Mouse (Mus musculus): ENCODE measurements around the gene Gk5. TPM values are rescaled to one million over a fixed set of nuclear protein-coding genes. Genes with fewer than 3 reads are reported as not detected.
"Not testable (repeated sequence)": the region's sequence is repeated elsewhere in the genome, so short reads cannot be mapped to it uniquely, and the experiment has no call there.

Gk5 gene
- 0.91 and 1.9 TPM in 2 replicates for total RNA-seq (2017)

DNA sequence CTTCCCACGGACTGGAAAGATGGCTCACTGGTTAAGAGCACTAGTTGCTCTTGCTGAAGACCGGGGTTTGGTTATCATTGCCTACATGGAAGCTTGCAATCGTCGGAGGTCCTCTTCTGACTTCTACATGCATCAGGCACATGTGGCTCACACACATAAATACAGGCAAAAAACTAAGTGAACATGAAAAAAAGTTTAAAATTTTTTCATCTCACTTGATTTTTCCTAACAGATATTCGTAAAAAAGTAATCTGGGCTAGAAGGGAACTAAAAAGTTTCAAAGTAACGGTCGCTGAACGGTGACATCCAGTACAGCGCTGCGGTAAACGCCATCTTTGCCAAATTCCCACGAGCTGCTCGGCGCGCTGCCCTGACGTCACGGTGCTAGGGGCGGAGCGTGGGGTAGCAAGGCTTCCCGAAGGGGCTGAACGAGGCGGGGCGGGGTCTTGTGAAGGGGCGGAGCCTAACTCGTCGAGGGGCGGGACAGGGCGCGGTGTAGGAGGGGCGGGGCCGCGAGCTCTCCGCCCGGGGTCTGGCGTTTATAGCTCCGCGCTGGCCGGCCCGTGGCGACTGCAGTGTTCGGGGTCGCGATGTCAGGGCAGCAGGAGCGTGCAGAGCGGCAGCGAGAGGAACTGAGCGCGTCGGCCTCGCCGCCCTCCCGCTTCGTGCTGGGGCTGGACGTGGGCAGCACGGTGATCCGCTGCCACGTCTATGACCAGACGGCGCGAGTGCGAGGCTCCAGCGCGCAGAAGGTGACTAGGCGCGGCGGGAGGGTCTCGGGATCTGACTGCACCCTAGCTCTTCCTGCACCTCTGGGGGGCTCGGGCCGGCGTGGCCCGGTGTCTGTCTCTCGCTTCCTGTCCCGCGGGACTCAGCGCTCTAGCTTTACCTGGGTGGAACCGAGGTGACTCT, at the start of gene Gk5:
Gk5 (plus strand) TSS at position 502 of the 912 bp plus-strand sequence.
- ATAC-seq (replicated peaks; ENCODE audit: low read depth, poor library complexity, severe bottlenecking), result peak; percentile 96

DNA sequence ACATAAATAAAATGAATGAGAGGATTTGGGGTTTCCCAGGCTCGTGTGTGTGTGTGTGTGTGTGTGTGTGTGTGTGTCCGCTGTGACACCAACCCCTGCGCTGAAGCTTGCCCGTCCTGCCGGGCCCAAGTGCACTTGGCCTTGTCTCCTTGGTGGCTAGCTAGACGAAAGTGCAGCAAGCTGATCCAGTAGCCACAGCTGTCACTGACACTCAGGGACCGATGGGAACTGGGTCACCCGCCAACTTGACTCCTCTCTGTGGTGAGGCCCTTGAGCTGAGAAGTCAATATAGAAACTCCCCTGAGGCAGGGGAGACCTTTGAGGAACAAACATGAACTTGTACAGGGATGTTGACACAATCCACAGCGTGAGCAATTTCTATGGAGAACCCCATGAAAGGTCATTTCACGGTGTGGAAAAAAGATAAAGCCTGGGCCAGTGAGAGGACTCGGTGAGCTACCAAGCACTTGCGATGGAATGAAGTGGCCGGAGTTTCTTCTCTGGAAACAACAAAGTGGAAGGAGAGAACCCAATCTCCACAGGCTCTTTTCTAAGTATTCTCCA, 40.3 kb upstream of the Gk5 start:
- no peak for ATAC-seq (replicated peaks; ENCODE audit: low read depth, poor library complexity, severe bottlenecking)

DNA sequence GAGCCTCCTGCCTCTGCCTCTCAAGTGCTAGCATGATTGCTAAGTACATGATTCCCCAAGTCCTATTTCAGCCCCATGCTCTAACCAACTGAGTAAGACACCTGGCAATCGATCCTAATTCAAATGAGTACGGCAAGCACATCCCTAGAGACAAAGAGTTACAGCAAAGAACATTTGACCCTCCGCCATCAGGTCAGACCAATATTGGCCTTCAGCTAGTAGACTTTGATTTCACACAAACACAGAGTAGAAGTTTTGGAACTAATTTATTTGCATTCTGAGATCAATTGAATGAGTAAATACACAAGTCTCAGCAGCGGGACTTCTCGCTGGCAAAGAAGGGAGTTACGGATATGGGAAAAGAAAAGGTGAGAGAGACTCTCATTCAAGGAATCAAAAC, 33.9 kb upstream of the Gk5 start:
- ATAC-seq (replicated peaks; ENCODE audit: low read depth, poor library complexity, severe bottlenecking), result no peak

DNA sequence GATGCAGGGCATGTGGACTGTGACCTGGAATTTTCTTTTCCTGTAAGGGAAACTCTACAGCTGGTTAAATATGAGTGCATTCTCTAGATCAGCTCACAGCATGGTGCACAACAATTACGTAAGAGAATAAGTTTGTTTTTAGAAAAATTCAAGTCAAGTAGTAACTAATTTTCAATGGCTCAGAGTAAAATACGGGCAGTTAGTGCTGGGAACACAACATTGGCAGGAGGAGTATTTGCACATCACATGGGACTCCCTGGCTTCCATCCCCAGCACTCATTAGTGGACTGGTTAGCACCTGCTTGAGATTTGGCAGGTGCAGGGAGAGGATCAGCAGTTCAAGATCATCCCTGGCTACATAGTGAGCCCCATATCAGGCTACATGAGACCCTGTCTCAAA, 31.5 kb upstream of the Gk5 start:
- ATAC-seq (replicated peaks; ENCODE audit: low read depth, poor library complexity, severe bottlenecking), result no peak

DNA sequence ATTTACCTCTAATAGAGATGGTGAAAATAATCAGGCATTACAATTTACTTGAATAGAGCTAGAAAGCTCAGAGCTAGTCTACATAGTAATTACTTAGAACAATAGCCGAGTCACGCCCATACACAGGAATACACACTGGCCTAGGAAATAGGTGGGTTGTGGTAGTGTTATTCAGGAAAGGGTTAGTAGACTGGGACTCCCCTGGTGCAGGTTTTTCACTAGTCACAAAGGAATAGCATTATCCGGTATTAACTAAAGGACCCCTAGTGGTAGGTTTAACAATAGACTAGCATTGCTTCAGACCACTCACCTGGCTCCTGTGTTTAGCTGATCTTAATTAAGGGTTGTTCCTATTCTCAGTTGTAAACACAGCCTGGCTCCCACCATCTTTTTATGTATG, 30.7 kb upstream of the Gk5 start:
- not testable (repeated sequence) for ATAC-seq (replicated peaks; ENCODE audit: low read depth, poor library complexity, severe bottlenecking)

DNA sequence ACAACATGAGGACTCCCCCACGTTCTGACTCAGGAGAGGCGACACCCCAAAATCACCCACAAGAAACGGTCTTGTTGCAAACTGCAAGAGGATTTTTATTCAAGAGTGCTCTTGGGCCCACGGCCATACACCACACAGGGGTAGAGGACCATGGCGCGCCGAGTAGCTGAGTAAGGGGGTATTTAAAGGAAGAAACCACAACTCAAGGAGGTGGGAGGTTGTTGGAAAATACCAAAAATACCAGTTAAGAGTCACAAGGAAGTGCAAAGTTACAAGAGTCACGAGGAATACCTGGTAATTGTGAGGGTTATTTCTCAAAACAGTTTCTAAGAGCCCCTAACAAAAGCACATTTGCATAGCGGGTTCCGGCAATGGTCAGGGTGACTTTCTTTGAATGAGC, 26.5 kb upstream of the Gk5 start:
- ATAC-seq (replicated peaks; ENCODE audit: low read depth, poor library complexity, severe bottlenecking), result not testable (repeated sequence)

DNA sequence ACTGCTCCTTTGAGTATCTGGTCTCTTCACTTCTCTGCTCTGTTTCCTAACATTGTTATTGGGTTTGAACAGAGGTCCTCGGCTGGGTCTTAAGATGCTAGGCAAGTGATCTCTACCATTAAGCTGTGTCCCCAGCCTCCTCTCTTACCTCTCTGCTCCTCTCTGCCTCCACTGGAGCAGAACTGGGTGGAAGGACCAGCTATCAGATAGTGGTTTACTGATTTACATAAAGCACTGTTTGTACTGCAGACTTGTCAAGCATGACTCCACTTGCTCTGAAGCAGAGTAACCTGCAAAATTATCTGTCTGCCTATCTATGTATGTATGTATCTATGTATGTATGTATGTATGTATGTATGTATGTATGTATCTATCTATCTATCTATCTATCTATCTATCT, 25.9 kb upstream of the Gk5 start:
- ATAC-seq (replicated peaks; ENCODE audit: low read depth, poor library complexity, severe bottlenecking), result no peak

DNA sequence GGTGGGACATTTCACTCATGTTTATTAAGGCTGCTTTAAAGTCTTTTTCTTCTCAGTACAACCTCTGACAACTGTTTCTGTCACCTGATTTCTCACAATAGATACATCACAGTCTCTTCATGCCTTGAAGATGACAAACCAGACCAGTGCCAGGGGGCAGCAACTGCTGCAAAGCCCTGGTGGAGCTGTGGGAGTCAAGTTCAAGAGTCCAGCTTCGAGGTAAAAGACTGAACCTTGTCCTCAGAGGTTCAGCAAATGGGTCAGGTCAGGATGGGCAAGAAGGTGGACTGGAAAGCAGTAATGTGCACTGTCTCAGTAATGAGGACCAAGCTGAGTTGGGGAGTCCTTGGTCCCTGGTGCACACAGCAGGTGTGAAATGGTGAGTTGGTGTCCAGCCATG, 24.8 kb upstream of the Gk5 start:
- ATAC-seq (replicated peaks; ENCODE audit: low read depth, poor library complexity, severe bottlenecking), result no peak

DNA sequence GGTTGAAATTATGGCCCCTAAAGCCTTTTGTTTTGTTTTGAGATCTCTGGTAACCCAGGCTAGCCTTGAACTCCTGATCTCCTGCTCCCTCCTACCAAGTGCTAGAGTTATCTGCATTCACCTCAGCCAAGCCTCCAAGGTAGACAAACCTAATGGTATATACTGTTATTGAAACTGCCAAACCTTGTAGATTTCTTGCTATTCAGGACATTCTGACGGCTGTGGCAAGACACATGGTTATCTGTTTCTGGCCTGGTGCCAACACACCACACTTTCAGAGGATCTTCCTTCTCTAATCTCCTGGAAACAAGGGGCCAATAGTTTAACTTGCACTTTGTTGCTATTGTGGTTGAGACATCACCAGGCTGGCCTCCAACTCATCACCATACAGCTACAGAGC, 24.0 kb upstream of the Gk5 start:
- no peak for ATAC-seq (replicated peaks; ENCODE audit: low read depth, poor library complexity, severe bottlenecking)

DNA sequence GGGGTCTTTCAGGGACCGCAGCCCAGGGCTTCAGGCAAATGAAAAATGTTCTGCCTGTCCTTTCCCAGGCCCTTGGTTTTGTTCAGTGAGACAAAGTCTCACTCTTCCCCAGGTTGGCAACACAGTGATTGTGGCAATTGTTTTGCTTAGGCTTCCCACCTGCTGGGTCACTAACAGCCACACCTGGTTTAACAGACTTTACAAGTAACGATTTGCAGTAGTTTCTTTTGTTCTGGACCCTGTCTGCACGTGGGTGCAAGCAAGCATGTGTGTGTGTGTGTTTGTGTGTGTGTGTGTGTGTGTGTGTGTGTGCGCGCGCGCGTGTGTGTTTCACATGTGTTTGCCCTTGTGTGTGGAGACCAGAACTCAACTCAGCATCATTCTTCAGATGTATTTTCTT, 16.3 kb upstream of the Gk5 start:
- ATAC-seq (replicated peaks; ENCODE audit: low read depth, poor library complexity, severe bottlenecking), result no peak

DNA sequence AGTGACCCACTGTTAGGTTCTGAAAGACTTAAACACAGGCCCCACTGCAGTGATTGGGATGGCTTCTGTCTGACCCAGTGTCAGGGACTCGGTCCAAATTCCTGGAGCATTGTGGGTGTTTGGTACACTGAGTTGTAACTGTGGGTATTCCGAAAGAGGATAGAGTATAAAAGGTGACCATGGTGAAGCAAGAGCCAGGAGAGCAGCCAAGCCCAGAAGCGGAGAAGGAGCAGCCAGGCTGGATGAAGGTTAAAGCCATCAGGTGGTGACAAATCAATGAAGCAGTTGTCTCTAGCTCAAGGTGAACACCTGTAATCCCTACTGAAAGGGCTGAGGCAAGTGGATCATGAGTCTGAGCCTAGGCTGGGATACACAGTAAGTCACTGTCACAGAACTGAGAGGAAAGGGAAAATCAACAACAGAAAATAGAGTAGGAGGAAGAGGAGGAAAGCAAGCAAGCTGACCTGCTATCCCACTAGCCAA, 6.2 kb upstream of the Gk5 start:
- ATAC-seq (replicated peaks; ENCODE audit: low read depth, poor library complexity, severe bottlenecking), result no peak

DNA sequence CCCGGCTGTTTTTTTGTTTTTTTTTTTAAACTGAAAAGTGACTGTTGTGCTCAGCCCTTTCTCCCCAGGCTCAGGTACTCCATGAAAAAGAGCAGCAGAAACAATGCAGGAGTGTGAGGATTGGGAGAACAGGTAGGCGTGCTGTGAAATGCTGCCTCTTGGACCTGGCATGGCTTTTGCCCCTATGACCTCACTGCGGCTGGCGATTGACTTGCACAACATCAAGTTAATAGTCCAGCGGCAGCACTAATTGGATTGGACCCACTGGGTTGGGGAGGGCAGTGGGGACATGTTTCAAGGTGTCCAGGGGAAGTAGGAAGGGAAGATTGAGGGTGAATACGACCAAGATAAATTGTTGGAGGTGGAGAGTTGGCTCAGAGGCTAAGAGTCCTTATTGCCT, 2.4 kb upstream of the Gk5 start:
- no peak for ATAC-seq (replicated peaks; ENCODE audit: low read depth, poor library complexity, severe bottlenecking)

DNA sequence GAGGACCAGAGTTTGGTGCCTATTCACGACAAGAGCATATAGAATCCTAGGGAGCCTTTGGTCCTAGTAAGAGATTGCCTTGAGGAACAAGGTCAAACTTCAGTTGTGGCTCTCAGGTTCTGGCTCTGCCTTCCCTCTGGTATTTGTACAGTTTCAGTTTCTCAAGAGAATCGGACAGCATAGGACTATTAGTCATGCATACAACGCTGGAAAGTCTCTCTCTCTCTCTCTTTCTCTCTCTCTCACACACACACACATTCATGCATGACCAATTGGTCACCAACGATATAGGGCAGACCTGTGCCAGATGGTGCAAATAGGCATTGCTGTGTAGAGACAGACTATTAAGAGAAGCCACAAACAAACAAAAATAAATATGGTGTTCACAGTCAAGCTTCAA, 946 bp upstream of the Gk5 start:
- no peak for ATAC-seq (replicated peaks; ENCODE audit: low read depth, poor library complexity, severe bottlenecking)

DNA sequence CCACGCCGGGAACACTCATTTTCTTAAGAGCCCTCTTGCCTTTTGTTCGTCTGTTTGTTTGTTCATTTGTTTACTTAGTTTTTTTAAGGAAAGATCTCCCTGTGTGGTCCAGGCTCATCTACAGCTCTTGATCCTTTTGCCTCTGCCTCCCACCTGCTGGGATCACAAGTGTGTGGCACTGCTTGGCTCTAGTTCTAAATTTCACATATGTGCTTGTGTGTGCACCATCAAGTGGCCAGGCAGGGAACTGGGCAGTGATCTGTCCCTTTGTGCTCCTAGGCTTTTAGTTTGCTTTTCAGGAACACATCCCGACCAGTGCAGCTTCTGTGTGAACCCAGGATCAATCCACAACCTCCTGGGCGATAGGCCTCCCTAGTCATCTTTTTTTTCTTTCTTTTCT, 8.8 kb downstream of the Gk5 start:
- no peak for ATAC-seq (replicated peaks; ENCODE audit: low read depth, poor library complexity, severe bottlenecking)

DNA sequence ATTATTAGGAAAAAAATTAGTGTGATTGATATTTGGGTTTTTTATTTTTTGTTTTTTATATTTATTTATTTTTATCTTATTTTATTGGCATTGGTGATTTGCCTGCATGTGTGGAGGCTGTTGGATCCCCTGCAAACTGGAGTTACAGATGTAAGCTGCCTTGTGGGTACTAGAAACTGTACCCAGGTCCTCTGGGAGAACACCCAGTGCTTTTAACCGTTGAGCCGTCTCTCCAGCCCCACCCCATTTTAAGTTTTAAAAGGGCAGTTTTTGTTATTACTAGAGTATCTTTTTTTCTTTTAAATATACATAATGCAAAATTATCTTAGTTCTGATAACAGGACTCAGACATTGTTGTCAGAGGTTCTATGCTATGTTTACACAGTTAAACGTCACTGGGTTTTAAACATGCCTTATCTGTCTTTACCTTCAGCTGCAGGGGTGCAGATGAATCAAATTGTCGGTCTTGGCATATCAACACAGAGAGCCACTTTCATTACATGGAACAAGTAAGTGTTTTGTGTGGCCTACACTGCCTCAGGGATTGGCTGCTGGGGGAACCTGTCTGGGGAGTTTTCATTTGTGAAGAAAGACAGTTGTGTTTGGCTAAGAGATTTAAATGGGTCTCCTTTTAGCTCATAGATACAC, 13.9 kb downstream of the Gk5 start:
- ATAC-seq (replicated peaks; ENCODE audit: low read depth, poor library complexity, severe bottlenecking), result no peak

DNA sequence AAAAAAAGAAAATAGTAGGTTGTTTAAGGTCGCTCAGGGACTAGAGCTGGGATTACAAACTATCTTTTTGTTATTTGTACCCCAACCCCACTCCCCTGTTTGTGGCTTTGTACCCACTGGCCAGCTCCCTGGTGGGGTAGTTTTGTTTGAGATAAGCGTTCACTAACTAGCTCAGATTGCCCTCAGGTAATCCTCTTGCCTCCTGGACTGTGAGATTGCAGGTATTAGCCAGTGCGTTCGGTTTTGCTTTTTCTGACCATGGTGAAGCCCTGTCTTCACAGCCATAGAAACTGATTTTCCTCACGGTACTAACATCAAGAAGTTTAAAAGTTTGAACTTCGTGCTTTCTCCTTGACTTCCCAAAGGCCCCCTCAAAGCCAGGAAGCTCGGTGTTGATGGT, 15.3 kb downstream of the Gk5 start:
- no peak for ATAC-seq (replicated peaks; ENCODE audit: low read depth, poor library complexity, severe bottlenecking)

DNA sequence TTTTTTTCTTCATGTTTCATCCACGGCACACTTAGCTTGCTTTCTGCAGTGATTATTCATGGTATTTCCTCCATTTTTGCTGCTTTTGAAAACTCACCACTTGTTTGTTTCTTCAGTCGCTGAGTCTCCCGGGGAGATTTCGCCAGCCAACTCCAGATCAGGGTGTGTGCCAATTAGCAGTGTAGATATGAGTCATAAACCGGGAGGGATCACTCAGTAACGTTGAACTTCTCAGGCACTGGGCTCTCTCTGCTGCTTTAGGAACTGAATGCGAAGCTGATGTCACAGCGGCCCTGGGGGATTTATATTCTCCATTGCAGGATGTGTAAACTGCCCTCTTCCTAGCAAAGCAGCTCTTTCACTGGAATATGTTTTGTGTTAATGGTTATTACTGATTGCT, 15.8 kb downstream of the Gk5 start:
- ATAC-seq (replicated peaks; ENCODE audit: low read depth, poor library complexity, severe bottlenecking), result no peak

DNA sequence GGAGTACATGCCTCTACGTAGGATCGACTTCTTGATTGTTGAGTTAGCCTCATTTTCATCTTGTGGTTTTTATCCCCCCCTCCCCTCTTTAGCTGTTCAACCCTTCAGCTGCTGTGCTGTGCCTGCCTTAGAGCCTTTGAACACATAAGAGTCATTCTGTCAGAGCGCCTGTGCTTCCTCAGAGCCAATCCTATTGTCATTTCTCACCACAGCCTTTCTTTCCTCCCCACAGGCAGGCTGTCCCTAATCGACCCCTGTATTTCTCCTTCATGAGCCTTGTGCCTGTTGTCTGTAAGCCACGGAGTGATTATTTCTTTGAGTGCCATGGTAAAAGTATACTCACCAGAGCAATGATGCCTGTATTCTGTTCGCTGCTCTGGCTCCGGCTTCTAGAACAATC, 16.3 kb downstream of the Gk5 start:
- no peak for ATAC-seq (replicated peaks; ENCODE audit: low read depth, poor library complexity, severe bottlenecking)

DNA sequence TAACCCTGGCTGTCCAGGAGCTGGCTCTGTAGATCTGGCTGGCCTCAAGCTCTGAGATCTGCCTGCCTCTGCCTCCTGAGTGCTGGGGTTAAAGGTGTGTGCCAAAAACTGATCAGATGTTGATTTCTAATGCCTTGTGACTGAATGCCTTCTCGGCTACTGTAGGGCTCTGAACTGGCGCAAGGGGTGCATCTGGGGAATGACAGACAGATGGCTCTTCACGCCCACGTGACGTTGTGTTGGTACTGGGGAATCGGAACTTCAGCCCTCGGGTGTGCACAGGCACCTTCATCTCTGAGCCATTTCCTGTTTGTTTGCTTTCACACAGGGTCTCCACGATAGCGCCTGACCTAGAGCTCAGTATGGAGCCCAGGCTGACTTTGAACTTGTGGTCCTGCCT, 19.8 kb downstream of the Gk5 start:
- no peak for ATAC-seq (replicated peaks; ENCODE audit: low read depth, poor library complexity, severe bottlenecking)

DNA sequence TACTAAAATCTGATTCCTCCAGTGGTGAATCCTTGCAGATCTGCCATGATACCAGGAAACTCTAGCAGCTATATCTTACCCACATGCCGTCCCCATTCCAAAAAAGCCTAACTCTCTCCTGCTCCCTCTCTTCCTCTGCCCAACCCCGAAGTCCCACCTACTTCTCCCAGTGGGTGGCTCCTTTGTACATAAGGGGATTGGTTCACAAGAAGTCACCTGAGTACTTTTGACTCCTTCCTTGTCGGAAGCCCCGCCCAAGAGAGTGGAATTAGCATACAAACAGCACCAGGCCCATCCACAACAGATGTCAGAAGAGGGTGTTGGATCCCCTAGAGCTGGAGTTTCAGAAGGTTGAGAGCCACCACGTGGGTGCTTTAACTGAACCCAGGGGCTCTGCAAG, 20.7 kb downstream of the Gk5 start:
- no peak for ATAC-seq (replicated peaks; ENCODE audit: low read depth, poor library complexity, severe bottlenecking)

DNA sequence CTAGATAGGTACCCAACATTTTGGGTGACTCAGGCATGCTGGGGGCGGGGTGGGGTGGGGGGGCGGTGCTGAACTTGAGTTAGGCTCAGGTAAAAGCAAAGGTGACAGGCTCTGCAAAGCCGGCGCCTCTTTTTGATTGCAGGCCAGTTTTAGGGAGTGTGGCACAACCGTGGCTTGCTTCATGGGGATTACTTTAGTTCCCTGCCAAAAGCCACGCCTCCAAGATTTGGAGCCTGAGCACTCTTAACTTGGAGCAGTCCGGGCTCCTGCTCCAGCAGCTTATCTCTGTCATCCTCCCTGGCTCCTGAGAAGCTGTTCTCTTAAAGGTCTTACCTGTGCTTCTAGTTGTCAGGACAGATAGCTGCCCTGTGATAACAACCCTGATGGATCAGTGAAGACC, 21.8 kb downstream of the Gk5 start:
- no peak for ATAC-seq (replicated peaks; ENCODE audit: low read depth, poor library complexity, severe bottlenecking)
